Mouse (Mus musculus) urinary bladder, postnatal 4 days (tissue): ENCODE measurements around the gene Gm17087.
A peak's percentile ranks its signal among the peaks of the same experiment; 100 is the strongest.

Experiments
- DNase-seq, 2 experiments: peaks; one replicate each; pipeline ENCODE4 v3.0.0; 2021 to 2022; ENCODE audit warnings: low spot score in 2 of 2

Gm17087 gene

DNA sequence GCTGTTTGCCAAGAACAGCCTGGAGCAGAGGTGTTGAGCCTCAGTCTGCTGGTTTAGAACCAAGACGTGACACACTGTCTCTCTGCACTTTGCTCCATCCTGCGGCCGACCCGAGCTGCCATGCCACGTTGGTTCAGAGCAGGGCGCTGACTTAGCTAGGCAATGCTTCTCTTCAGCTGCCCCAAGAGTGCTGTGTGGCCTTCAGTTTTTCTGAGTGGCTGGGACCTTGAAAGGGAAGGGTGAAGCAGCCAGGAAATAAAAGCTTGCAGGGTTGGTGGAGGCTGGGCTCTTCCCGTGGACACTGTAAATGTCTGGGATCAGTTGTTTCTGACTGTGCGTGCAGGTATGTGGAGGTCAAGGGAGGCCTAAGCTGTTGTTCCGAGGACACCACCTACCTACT, 20.4 kb downstream of the Gm17087 start:
- DNase-seq: no peak

DNA sequence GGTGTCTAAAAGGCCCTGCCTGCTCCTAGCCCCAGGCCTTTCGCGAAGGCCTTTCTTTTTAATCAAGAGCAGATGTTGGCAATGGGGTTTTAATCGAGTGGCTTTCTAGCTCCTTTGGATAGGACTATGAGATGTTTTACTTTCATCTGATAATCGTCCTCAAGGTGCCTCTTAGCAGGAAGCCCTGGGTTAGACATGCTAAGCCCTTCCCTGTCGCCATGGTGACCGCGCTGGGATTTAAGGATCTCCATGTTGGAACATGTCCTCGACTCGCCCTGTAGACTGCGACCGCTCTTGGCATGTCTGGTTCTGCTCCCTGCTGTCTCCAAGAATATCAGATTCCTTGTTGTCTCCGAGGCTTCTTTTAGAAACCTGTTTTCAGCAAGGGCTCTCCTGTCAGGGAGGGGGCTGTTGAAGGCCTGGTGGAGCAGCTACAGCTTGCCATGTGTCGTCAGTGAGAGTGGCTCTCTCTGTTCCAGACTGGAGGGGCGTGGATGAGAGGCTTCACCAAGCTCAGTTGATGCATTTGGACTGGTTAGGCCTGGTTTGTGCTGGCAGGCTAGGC, 24.7 kb downstream of the Gm17087 start:
- no peak for DNase-seq

DNA sequence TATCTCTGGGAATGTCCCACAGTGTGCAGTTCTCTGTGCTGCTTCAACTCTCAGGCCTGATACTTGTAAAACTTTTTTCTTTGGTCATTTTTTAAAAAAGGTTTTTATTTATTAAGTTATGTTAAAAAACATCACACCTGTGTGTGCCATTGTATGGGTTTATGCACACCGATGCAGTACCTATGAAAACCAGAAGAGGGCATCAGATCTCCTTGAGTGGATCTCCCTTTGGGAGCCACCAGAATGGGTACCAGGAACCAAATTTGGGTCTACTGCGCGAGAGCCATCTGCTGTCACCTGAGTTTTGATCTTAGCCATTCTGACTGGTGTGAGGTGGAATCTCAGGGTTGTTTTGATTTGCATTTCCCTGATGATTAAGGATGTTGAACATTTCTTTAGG, 28.6 kb downstream of the Gm17087 start:
- no peak for DNase-seq

DNA sequence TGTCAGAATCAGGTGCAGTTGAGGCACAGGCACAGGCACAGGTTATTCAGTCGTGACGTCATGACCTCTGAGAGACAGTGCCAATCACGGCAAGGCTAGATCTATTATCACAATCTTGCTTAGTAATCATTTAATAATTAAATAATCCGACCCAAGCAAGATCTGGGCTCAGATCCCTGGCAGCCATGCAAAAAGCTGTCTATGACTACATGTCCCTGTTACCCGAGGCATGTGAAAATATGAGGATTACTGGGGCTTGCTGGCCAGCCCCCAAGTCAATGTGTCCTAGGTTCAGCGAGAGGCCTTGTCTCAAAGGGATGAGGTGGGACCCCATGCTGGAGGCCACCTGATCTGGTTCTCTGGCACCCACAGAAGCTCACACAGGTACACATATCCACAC, 30.2 kb downstream of the Gm17087 start:
- no peak for DNase-seq

DNA sequence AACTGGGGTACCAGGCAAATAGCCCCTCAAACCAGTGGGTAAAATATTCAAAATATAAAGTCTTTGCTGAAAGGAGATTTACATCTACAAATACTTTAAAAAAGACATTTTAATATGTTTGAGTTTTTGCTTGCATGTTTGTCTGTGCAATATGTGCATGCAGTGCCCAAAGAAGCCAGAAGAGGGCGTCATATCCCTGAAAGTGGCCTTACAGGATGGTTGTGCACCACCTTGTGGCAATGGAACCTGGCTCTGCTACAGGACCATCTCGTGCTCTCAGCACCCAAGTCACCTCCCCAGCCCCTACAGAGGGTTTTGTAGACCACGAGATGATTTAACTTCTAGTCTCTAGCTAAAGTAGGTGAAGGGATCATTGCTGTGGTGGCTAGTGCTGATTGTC, 32.9 kb downstream of the Gm17087 start:
- no peak for DNase-seq

DNA sequence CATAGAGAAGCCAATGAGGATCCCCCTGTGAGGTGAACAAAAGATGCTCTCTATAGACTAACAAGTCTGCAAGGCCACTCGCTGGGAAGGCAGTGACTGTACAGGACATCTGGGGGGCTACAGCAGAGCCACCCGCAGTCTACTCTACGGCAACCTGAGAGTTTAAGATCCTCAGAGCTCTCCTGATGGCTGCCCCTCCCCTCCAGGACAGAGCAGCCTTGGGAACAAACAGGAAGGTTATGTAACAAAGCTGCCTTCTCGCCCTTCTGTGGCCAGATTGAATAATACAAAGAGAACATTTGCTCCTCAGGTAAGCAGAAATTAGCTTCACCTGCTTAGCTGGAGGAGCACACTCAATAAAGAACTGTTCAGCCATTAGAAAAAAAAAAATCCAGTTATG, 34.1 kb downstream of the Gm17087 start:
- DNase-seq: no peak

DNA sequence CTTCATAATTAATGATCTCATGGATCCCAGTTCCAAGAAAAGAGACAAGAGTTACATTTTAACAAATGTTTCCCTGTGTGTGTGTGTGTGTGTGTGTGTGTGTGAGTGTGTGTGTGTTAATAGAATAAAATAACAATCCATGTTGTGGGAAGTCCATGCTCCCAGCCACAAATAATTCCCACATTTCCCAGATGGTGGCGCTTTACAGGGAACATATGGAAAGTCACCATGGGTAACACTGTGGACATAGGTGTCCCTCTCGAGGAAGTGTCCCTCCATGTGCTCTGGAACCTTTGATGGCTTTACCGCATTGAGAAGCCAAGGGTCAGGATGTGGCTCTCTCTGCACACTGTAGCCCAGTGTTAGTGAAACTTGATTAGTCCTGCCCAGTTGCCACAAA, 38.1 kb downstream of the Gm17087 start:
- no peak for DNase-seq

DNA sequence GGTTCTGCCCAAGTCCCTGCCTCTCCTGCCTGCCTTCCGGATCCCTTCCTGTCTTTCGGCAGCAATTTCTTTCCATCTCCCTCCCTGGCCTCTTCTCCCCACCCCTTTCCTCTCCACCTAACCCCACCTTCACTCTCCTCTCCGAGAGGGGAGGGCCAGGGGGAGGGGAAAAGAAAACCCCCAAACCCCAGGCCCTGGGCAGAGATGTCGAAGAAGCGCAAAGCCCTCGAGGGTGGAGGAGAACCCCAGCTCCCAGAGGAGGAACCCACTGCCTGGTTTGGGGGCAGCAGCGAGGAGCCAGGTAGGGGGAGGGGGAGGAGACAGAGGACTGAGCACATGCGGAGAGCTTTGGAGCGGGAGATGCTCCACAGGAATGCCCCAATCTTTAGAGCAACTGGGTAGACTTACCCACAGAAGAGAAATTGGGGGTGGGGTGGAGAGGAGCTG, 39.9 kb downstream of the Gm17087 start:
- DNase-seq: no peak

DNA sequence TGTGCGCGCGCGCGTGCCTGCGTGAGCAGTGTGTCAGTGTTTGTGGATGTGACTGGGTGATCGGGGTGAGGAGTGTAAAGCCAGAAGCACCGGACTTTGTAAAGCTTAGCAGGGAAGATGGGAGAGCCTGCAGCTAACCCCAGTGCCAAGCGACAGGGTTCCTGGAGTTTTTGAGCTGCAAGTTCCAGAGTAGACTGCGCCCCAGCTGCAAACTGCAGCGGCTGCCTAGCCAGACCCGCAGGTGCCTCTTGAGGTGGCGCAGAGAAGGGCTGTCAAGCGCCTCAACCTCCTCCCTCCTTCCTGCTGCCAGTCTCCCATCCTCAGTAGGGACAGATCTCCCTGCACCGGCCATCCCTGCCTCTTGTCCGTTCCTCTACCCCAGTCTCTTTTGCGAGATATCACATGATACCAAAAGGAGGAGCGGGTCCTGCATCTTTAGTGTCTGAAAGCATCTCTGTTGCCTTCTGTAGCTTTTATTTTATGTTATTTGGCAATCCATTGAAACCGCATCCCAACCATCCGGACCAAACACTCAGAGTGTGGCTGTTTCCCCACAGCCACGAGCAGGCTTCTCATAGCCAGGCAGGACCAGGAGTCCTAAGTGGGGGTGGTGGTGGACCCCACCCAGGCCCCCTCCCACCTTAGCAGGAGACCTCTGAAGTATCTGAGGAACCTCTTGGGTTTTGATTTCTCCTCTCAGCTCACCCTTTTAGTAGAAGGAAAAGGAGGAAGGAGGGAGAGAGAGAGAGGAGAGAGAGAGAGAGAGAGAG, 40.6 kb downstream of the Gm17087 start:
- no peak for DNase-seq

DNA sequence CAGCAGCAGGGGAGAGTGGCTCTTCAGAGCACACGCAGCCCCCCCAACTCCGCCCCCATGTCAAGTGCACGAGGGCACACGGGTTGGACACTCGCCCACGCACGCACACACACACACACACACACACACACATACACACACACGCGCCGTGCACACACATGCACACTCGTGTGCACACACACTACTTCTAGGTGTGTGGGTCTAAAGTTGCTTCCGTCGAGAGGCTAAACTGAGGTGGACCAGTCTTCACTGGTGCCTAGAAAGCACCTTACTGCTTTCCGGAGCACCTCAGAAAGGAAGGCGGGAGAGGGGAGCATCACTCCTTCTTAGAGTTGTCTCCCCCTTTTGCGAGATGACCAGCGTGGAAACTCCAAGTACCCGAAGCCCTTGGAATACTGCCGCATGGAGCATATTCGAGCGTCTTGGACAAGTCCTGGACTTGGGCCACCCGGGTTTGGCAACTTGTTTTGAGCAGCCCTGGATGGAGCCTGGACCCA, 41.5 kb downstream of the Gm17087 start, which contains the start of gene Pde10a:
Gene Pde10a (plus strand): TSS at position 148 of the 497 bp plus-strand sequence.
- no peak for DNase-seq

DNA sequence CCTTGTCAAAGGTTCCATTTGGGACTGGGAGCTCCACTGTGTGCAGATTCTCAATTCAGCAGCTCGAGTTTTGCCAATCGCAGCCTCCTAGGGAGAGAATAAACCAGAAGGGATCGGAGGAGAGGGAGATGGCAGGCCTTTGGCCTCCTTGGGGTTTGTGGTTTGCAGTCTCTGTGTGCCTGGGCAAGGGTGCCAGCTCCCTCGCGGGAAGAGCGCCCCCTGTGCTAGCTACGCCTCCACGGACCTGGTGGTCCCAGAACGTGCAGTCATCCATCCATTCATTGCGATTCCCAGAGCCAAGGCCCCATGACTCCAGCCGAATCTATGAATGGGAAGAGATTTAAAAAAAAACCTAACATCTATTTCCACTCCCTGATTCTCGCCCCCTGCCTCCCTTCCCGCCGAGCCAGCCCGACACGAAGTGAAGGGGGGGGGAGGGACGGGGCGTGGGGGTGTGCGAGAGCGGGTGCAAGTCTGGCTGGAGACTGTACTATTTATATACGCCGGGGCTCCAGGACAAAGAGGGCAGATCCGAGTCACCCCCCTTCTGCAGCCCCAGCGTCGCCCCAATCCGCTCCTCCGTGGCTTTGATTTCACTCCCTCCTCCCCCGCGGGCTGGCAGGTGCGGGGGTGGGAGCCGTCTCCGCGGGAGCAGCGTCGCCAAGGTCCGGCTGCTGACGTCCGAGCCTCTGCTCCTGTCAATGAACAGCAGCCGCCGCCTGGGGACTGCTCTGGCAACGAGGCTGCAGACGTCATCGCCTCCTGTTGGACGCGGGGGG, 42.2 kb downstream of the Gm17087 start:
- DNase-seq: peak; percentile 58 to 73

DNA sequence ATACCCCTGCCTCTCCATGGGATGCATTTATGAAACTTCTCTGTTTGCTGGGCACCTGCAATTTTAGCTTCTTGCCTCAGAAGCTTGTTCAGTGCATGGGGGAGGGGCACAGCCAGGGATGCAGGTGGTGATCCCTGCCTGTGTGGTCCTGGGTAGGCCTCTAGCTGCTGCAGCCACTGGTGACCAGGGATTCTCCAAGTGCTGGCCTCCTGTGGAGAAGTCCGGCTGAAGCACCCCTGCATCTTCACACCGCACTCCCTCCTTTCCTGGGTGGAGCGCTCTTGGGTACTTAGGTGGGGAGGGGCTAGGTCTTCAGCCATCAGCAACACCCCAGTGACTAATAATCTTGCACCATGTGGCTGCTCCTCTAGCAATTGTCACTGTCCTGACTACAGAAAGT, 42.8 kb downstream of the Gm17087 start:
- DNase-seq: no peak

DNA sequence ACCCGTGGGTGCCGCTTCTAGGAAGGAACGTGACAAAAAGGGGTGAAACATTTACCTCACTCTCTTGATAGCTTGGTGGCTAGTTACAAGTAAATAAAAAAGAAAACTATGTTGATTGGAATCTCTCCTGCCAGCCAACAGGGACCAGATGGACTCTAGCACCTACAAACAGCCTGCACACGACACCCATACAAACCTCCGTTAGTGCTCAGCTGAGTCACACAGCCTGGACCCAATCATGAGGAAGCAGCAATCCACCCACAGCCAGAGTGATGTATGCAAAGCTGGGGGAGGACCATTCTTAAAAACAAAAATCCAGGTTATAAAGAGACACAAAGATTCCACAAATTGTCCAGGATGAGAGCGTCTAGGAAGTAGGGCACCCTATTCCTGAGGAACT, 50.7 kb downstream of the Gm17087 start:
- no peak for DNase-seq
